Mouse (Mus musculus) ES-Bruce4 (cell line): ENCODE results near the gene Mettl26. TPM values are rescaled to one million over a fixed set of nuclear protein-coding genes. Genes with fewer than 3 reads are reported as not detected.

Experiments
- H3K27ac ChIP-seq: 2 replicates; pipeline ENCODE4 v1.5.1; 2012; ENCODE audit warnings: low read length, inconsistent platforms; ENCODE audit not compliant: insufficient read depth
- H3K27me3 ChIP-seq: 2 replicates; pipeline ENCODE4 v1.6.1; 2012; ENCODE audit warnings: mild to moderate bottlenecking, low read length, inconsistent platforms; ENCODE audit not compliant: control insufficient read depth, poor library complexity, insufficient read depth, severe bottlenecking
- H3K36me3 ChIP-seq: 2 replicates; pipeline ENCODE4 v1.6.1; 2012; ENCODE audit warnings: inconsistent platforms, mild to moderate bottlenecking, low read length, moderate library complexity; ENCODE audit not compliant: control insufficient read depth, poor library complexity, insufficient read depth, severe bottlenecking
- H3K4me1 ChIP-seq: one replicate; pipeline ENCODE4 v1.8.1; 2011; ENCODE audit warnings: low read length; ENCODE audit not compliant: control insufficient read depth, insufficient read depth
- H3K4me3 ChIP-seq: 2 replicates; pipeline ENCODE4 v1.5.1; 2011; ENCODE audit warnings: low read depth, mild to moderate bottlenecking, low read length
- H3K9ac ChIP-seq: 2 replicates; pipeline ENCODE4 v1.6.1; 2012; ENCODE audit warnings: low read depth, mild to moderate bottlenecking, inconsistent platforms; ENCODE audit not compliant: poor library complexity, severe bottlenecking
- H3K9me3 ChIP-seq: replicated peaks from 2 replicates; pipeline ENCODE4 v1.6.1; 2012; ENCODE audit warnings: mild to moderate bottlenecking, low read length, inconsistent platforms; ENCODE audit not compliant: control insufficient read depth, poor library complexity, insufficient read depth, severe bottlenecking
- CTCF ChIP-seq: IDR thresholded peaks from one replicate; pipeline ENCODE4 v1.8.1; 2011; ENCODE audit warnings: low read depth, low read length
- EP300 ChIP-seq: IDR thresholded peaks from 2 replicates; pipeline ENCODE4 v1.6.1; 2011; ENCODE audit warnings: low read depth, low read length; ENCODE audit not compliant: insufficient read depth
- POLR2A ChIP-seq: IDR thresholded peaks from one replicate; pipeline ENCODE4 v1.8.1; 2011; ENCODE audit warnings: low read length; ENCODE audit not compliant: insufficient read depth
- polyA plus RNA-seq: library from polyadenylated mRNA; stranded (reverse); fragments of >200 nt; gene quantifications from 2 replicates; pipeline ENCODE4 v1.2.4, GENCODE M21; 2011; ENCODE audit warnings: low read depth; ENCODE audit not compliant: missing spikeins, insufficient read depth, insufficient read length

Mettl26 gene
- polyA plus RNA-seq, 1 experiment = 32.6 TPM

- Histone ChIP-seq H3K9ac (peak within 1 kb of the TSS; percentile 36), H3K4me1 (no peaks in the 10 kb centered on the region), H3K27me3 (no peaks in the 10 kb centered on the region), H3K4me3 (peak within 1 kb of the TSS; percentile 81), H3K9me3 (no peaks in the 10 kb centered on the region), H3K27ac (peak within 1 kb of the TSS; percentile 23; the same call in 1 of the 2 replicates), H3K36me3 (peaks cover 16% of the 10 kb centered on the region)
- TF ChIP-seq EP300 = no peak
- peak; percentile 72 for TF ChIP-seq POLR2A
- peak; percentile 15 for TF ChIP-seq CTCF
These were observed 45.9 kb upstream of the Mettl26 start, which contains the start of gene Jmjd8 for GRCm38 (mm10) chr17:25828712-25829557. TSS of gene Jmjd8 (plus strand) at chr17:25828867.

GRCm38 (mm10) chr17:25829558-25830017 is 45.3 kb upstream of the Mettl26 start:
- peak overlapping the region; percentile 23; the same call in 1 of the 2 replicates for H3K27ac ChIP-seq
- H3K27me3 ChIP-seq = no peaks in the 10 kb centered on the region
- peaks cover 16% of the 10 kb centered on the region for H3K36me3 ChIP-seq
- TF ChIP-seq CTCF = no peak
- TF ChIP-seq EP300 = no peak
- TF ChIP-seq POLR2A = no peak
- H3K9me3 ChIP-seq = no peaks in the 10 kb centered on the region
- H3K4me1 ChIP-seq = peaks cover under 1% of the 10 kb centered on the region
- H3K4me3 ChIP-seq = peak overlapping the region; percentile 81
- peak overlapping the region; percentile 36 for H3K9ac ChIP-seq

- Histone ChIP-seq H3K27ac (no peak overlapping the region), H3K4me1 (peaks cover 4% of the 10 kb centered on the region), H3K4me3 (no peak overlapping the region), H3K27me3 (no peaks in the 10 kb centered on the region), H3K9ac (no peak overlapping the region), H3K36me3 (peaks cover 16% of the 10 kb centered on the region), H3K9me3 (no peaks in the 10 kb centered on the region)
- no peak for TF ChIP-seq CTCF
- TF ChIP-seq EP300 = no peak
- TF ChIP-seq POLR2A = no peak
These were observed 44.6 kb upstream of the Mettl26 start for GRCm38 (mm10) chr17:25830200-25830753.

GRCm38 (mm10) chr17:25830806-25831431 is 44.0 kb upstream of the Mettl26 start:
- H3K36me3 ChIP-seq = peaks cover 16% of the 10 kb centered on the region
- no peak for TF ChIP-seq POLR2A
- TF ChIP-seq EP300 = no peak
- no peak for TF ChIP-seq CTCF
- no peak overlapping the region for H3K27ac ChIP-seq

GRCm38 (mm10) chr17:25831451-25832281 is 43.2 kb upstream of the Mettl26 start:
- Histone ChIP-seq H3K4me3 (peak overlapping the region; percentile 82), H3K36me3 (peaks cover 16% of the 10 kb centered on the region), H3K9me3 (no peaks in the 10 kb centered on the region), H3K4me1 (peaks cover 4% of the 10 kb centered on the region), H3K27me3 (no peaks in the 10 kb centered on the region), H3K27ac (no peak overlapping the region), H3K9ac (peak overlapping the region; percentile 86)
- TF ChIP-seq POLR2A = no peak
- TF ChIP-seq CTCF = no peak
- no peak for TF ChIP-seq EP300

More at GRCm38 (mm10) chr17:25830806-25831431, 44.0 kb upstream of the Mettl26 start:
- Histone ChIP-seq H3K4me1 (peaks cover 4% of the 10 kb centered on the region), H3K9ac (no peak overlapping the region), H3K9me3 (no peaks in the 10 kb centered on the region), H3K4me3 (no peak overlapping the region), H3K27me3 (no peaks in the 10 kb centered on the region)
